Mouse (Mus musculus) cerebellum, adult 8-10 months (tissue): ENCODE measurements at regions not wholly inside any gene's neighbourhood (a gene's known extent, or its start where the extent isn't known, plus 50 kb on each side); places are given as distances from the start of the nearest gene placed in this dataset.

Source experiments
- DNase-seq: peaks from one replicate; pipeline ENCODE4 v3.0.0; 2022

DNA sequence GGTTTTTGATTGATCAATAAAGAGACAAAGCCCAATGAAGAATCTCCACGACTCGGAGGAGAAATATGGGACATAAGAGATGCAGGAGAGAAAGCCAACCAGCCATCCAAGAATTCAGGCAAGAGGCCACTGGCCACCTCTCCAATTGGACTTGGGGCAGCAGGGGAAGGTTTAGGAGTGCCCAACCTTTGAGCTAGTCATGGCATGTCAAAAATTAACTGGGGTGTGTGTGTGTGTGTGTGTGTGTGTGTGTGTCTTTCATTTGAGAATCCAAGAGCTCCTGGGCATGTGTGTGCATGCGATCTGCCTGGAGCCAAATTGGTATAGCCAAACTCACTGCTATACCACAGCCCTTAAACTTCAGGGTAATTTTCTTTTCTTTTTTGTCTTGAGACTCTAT lies 51.6 kb upstream of the Cecr2 start:
- DNase-seq = no peak

DNA sequence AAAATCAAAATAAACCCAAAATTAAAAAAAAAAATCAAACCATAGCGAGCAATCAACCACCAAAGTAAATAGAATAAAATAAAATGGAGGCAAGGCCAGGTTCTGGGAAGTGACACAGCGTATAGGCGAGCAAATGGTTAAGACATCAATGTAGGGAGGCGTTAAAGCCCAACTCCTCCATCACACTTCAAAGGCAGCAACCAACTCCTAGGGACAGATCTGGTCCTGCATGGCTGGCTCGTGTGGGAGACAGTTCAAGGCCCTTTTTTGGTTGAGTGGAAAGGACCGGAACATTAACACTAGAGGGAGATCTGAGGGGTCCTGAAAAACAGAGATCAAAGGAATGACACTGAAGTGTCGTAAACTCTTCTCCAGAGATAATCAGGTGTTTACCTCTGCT lies 53.8 kb upstream of the Cecr2 start:
- no peak for DNase-seq

DNA sequence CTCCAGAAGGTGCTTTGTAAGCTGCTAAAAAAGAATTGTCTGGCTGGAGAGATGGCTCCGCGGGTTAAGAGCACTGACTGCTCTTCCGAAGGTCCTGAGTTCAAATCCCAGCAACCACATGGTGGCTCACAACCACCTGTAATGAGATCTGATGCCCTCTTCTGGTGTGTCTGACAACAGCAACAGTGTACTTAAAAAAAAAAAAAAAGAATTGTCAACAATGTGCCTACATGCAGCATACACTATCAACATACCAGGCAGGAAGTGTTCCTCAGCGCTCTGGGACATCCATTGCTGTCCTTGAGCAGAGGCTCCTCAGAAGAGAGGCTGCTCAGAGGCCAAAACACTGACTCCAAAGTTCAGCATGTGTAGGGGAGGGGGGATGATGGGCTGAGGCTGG lies 56.3 kb upstream of the Cecr2 start:
- no peak for DNase-seq

DNA sequence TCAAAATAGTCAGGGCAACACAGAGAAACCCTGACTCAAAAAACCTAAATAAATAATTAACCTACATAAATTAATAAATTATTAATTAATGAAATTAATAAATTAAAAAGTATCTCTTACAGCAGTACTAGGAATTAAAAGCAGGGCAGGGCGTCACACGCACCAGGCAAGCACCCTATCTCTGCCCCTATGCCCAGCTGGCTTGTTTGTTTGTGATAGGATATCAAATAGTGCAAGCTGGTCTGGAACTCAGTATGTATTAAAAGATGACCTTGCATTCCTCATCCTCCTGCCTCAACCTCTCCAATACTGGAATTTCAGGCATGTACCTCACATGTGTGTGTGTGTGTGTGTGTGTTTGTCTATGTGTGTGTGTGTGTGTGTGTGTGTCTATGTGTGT lies 60.7 kb upstream of the Cecr2 start:
- DNase-seq = no peak

DNA sequence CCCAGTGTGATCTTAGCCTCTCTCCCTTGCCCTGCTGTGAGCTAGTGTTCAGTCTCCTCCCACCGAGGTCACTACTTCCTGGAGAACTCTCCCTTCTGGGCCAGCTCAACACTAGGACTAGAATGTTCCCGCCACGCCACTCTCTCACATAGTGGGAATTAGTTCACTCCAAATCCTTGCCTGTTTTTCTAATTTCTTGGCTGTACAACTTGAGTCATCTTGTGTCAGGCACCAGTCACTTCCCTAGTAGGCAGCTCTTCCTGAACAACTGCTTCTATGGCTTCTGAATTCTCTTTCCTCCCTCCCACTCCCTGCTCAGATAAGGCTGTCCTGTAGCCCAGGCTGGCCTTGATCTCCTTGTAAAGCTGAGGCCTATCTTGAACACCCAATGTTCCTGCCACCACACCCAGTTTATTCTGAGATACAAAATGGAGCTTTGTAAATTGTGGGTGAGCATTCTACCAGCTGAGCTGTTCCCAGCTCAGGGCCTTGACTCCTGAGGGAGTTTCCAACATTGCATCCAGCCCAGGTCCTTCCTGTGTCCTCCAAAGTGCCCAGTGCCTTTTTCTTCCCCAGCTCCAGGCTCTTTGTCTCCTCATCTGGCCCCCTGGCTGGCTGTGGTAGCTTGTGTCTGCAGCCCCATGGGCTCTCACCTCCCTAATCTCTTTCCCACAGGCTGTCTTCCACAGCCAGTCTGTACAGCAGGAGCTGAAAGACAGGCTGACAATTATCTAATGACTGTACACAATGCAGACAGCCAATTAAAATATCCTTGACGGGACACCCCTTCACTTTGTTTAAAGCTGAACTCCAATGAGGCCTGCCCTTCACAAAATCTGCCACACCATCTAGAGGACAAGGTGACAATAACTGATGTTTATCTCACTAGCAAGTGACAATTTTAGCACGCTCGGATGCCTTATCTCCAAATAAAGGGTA lies 61.9 kb upstream of the Cecr2 start:
- no peak for DNase-seq

DNA sequence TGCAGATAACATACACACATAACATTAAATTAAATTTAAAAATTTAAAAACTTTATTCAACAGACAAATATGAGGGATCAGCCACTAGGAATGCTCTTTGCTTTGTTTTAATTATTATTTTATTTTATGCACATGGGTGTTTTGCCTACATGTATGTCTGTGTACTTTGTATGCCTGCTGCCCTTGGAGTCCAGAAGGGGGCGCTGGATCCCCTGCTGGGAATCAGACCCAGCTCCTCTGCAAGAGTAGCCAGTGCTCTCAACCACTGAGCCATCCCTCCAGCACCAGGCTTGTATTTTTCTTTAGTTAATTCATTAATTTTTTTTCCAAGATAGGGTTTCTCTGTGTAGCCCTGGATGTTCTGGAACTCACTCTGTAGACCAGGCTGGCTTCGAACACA lies 62.7 kb upstream of the Cecr2 start:
- no peak for DNase-seq

DNA sequence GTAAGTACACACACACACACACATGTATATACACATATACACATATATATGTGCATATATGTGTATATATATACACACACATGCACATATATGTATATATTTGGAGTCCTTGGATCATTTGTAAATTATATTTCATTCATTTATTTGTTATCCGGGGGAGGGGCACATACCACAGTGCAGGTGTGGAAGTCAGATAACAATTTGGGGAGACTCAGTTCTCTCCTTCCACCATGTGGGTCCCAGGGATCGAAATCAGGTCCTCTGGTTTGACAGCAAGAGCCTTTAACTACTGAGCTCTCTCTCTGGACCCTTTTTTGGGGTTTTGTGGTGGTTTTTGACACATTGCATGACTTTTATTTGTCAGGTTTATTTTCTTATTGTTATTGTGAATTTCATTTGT lies 65.8 kb upstream of the Cecr2 start:
- no peak for DNase-seq

DNA sequence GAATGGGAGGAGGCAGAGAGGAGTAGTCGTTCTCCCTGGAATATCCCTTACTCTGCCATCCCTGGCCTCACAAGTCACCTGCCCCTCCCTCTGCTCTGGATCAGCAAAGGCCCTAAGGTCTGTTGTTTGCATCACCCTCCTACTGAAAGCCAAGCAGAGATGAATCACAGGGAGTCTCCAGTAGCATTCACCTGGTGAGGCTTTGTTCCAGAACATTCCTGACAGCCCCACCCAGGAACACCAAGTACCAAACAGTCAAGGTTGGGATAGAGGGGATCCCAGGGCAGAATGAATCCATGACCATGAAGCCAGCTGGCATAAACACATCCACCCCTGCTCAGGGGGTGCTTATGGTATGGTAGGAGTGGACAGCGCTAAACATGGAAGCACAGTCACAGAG lies 67.4 kb upstream of the Hdhd5 start:
- DNase-seq = no peak

DNA sequence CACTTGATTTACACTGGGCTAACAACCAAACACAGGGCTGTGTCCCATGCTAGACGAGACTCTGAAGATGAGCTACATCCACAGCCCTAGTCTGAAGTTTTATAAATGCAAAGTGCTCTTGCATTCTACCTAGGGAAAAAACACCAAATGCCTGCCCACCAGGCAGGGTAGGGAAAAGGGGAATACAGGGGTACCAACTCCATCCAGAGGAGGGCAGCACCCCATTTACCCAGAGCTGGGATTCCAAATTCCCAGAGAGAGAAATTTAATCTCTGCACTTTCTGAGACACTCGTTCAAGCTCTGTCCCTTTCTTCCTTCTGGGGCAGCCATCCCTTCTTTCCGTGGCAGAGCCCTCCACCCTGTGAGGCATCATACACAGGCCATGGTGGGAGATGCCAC lies 66.8 kb upstream of the Hdhd5 start:
- no peak for DNase-seq

DNA sequence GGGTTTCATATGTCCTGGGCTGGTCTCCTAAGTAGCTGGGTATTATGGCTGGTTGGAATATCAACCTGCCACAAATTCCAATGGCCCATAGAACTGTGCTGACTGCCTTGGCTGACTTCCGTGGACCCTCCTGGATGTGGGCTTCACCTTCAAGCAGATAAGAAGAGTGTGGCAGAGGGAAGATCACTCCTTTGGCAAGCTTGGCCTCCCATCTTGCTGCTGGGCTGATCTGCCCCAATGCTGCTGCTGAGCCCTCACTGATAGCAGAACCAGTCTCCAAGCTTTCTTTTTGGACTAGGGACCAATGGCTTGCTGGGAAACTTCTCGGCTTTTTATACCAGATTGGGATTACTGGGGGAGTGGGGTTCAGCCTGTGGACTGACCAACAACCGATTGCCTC lies 65.6 kb upstream of the Hdhd5 start:
- DNase-seq = no peak

DNA sequence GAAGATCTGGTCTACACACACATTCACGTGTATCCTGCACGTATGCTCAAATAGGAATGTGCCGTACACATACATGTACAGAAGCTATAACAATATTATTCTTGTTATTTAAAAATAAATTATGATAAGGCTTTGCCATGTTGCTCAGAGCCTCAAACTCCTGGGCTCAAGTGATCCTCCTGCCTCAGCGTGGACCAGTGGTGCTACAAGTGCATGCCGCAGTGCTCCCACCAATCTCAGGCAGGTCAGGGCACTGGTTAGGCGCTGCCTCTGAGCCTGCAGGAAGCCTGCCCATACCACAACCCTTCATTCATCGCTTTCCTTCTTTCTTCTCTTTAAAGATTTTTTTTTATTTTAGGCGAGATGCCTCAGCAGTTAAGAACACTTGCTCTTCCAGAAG lies 63.3 kb upstream of the Hdhd5 start:
- no peak for DNase-seq

DNA sequence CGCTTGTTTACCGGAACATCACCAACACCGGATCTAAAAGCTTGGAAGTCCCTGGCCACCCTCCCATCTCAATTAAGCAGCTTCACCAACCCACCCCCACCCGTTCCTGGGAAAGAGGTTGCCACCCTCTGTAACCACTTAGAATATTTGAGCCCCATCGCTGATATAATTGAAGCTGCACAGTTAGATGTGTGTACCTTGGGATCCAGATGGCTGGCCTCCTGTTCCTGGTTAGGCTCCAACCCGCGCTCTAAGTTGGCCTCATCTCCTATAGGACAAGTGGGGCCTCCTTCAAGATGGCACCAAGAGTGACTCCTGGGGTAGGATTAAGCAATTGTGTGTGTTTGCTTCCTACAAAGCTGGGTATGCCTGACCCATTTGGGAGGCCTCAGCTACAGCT lies 61.6 kb upstream of the Hdhd5 start:
- peak; percentile 16 for DNase-seq

DNA sequence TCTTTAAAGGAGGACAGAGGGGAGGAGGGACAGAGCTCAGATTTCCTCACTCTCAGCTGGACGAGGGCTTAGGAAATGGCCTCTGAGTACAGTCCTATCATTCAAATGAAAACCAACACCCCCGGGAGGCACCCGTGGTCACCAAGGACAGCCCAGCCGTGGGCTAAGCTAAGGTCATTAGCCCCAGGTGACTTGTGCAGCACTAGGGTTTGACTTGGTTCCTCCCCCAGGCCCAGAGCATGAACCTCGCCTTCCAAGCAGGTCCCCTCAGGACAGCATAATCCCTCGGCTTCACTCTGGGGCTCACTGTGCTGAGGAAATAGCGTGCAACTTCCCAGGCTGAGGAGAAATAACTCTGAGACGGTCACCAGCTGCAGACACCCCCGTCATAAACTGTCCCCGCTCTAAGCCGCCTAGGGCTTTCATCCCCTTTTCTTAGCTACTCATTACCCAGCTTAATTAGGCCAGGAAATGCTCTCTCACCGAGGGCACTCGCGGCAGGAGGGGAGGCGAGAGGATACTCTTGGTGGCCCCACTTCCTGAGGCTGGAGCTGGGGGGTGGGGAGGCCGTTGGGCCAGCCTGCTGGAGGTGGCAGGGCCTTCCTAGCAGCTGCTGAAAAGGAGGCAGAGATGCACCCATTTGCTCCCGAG lies 61.0 kb upstream of the Hdhd5 start:
- no peak for DNase-seq

DNA sequence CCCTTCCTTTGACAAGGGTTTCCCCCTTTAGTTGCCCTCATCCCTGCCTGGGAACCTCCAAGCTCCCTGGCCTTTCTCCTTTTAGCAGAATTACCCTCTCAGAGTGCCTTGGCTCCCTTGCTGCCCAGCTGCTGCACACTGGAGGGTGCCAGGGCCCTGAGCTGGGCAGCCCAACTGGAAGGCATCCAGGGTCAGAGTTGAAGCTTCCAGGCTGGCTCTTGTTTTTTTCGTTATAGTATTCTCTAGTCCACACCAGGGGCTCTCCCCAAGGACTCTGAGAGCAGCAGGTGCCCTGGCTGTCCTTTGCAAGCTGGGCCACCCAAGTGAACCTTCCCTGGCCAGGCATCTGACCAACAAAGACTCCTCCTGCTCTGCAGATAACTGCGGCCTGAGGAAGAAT lies 59.1 kb upstream of the Hdhd5 start:
- no peak for DNase-seq

DNA sequence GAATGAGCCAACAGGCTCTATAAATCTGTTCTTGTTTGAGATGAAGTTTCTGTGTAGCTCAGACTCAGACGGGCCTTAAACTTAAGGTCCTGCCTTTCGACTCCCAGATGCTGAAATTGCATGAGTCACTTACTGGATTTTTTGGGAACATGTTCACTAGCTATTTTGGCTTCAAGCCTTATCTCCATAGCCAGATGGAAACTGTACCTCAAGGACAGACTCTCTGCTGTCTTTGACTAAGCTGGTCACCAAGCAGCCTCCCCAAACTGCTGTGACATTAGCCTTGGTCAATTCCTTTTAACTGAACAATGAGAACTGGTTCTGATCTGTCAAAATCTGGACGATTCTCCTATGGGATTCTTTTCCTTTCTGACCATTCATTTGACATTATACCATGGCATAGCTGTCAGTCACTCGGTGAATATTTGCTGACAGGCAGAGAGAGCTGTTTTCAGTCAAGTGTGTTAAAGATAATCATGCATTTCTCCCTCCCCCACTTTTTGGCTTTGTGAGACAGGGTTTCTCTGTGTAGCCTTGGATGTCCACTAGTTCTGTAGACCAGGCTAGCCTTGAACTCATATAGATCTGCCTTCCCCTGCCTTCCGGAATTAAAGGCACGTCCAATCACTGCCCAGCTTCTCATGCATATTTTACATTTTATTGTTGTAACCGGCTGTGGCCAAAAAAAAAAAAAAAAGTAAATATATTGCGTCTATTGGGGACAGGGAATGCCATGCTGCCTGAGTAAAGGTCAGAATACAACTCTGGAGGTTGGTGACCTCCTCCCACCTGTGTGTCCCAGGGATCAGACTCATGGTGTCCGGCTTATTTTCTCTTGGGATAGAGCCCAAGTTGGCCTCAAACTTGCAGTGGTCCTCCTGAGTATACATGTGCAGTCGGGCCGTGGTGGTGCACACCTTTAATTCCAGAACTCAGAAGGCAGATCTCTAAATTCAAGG lies 57.9 kb upstream of the Hdhd5 start:
- DNase-seq = no peak

DNA sequence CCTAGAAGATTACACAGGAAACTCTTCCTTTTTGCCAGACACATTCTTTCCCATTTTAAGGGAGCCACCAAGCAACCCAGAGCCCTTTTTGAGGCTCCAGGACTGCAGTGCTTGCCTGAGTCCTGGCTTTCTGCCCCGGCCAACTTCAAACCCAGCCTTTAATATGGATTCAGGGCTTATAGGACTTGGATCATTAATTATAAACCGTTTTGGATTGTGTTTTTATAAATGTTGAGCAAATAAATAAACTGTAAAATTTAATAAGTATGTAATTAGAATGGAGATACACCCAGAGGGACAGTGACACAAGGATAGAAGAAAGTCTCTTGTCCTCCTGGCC lies 54.8 kb upstream of the Hdhd5 start:
- DNase-seq = no peak

DNA sequence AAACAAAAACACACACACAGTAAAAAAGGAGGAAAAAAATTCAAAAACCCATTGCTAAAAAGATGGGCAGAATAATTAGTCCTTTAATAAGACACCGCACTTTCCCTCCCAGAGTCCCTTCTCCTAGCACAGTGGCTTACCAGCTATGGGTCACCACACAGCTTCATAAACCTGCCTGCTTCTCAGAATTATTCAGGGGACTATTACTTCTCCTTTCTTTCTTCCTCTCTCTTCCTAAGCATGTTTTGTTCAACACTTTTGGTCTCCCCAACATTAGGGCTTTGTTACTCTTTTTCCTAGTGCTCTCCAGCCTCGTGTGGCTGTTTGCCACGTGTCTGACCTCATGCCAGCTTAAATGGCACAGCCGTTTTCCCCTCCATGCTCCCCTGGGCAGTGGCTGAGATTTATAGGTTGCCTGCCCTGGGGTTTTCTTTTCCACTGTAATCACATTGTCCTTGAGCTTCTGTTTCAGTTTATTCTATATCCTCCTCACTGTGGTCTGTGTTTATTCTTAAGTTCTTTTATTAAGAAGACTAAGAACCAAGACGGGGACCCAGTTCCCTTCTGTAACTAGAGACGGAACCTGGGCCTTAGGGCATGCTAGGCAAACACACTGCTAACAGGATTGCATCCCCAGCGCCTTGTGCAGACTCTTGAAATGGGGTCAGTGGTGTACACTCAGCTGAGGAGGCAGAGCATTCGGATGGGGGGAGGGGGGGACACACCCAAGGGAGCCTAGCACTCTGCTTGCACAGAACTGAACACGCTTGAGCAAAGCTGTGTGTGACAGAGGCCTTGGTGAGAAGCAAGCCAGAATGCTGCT lies 54.2 kb upstream of the Hdhd5 start:
- no peak for DNase-seq

DNA sequence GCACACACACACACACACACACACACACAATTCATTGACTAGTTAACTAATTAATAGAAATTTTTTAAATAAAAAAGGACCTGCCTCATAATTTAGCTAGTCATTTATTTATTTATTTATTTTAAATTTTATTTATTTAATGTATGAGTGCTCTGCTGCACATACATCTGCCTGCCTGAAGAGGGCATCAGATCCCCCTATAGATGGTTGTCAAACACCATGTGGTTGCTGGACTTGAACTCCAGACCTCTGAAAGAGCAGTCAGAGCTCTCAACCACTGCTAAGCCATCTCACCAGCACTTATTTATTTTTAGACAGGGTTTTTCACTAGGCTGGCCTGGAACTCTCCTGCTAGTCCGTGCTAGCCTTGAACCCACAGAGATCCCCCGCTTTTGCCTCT lies 50.6 kb upstream of the Hdhd5 start:
- DNase-seq = no peak
